Mouse (Mus musculus): ENCODE data around the gene Bola1. TPM values are rescaled to one million over a fixed set of nuclear protein-coding genes. Genes with fewer than 3 reads are reported as not detected.

The Bola1 gene
- total and polyA plus RNA-seq, 3 experiments = 47.6 to 57.0 (median 56.5) TPM

GRCm38 (mm10) chr3:96262979-96263550, 43.6 kb upstream of the Bola1 start, which contains the start of gene Hist2h4 (continued):
- TF ChIP-seq ZMIZ1 (IDR thresholded peaks at IDR 0.05; ENCODE audit: low read depth, low read length) (peak; percentile 100), NRF1 (IDR thresholded peaks at IDR 0.05; ENCODE audit: low read depth, low read length) (peak; percentile 28; the same call in 1 of the 2 replicates), CHD2 (IDR thresholded peaks at IDR 0.05; ENCODE audit: low read length) (no peak), MAX (IDR thresholded peaks at IDR 0.05; ENCODE audit: low read length) (no peak), MAZ (IDR thresholded peaks at IDR 0.05; ENCODE audit: low read depth, low read length) (no peak; the same call in none of the 2 replicates), MYC (IDR thresholded peaks at IDR 0.05; ENCODE audit: low read depth, low read length) (peak; percentile 72), TCF12 (IDR thresholded peaks at IDR 0.05; ENCODE audit: low read depth, low read length) (peak; percentile 89), TBP (conservative IDR thresholded peaks at IDR 0.05; ENCODE audit: low read depth, low read length) (peak; percentile 99), POLR2AphosphoS2 (IDR thresholded peaks at IDR 0.05; ENCODE audit: low read depth, low read length) (peak; percentile 96), ZNF384 (IDR thresholded peaks at IDR 0.05; ENCODE audit: low read depth, low read length) (peak; percentile 84), IRF4 (IDR thresholded peaks at IDR 0.05; ENCODE audit: low read depth, low read length) (peak; percentile 49), ETS1 (conservative IDR thresholded peaks at IDR 0.05; ENCODE audit: low read depth, low read length) (peak; percentile 72), ELF1 (IDR thresholded peaks at IDR 0.05; ENCODE audit: low read depth, low read length) (peak; percentile 71), USF1 (IDR thresholded peaks at IDR 0.05; ENCODE audit: low read depth, low read length) (no peak)

- no peaks in the 10 kb centered on the region for H3K9me3 ChIP-seq (replicated peaks; ENCODE audit: low read length)
- H3K9ac ChIP-seq (ENCODE audit: insufficient read depth, low read depth) = peak overlapping the region; percentile 85
- H3K4me3 ChIP-seq (replicated peaks in 1 of 3; ENCODE audit: low read depth in 2 of 3, low read length in 2 of 3, poor library complexity in 1 of 3) = peak overlapping the region; percentile 62 to 67 (median 63)
- in situ Hi-C loops (cut with MboI; ENCODE audit: low pct_ligation_motif_present, low pct_unique_long_range_greater_than_20kb, low sequenced_read_pairs) (no loop called here), dilution Hi-C loops (cut with MboI; ENCODE audit: extremely low pct_ligation_motif_present, extremely low pct_unique_long_range_greater_than_20kb, low sequenced_read_pairs) (no loop called here)
- 0 out of 2 replicates have a peak, but pooled peaks cover 10% of the 10 kb centered on the region for H3K79me2 ChIP-seq (replicated peaks; ENCODE audit: control insufficient read depth, extremely low read depth, insufficient read depth, poor library complexity, severe bottlenecking)
- peaks cover 0 to 40% of the 10 kb centered on the region in 2 experiments; a peak in 3 of 4 replicates for H3K4me1 ChIP-seq (ENCODE audit: control insufficient read depth in 1 of 2, insufficient read depth in 2 of 2)
- peak overlapping the region; percentile 98 for H3K27ac ChIP-seq (ENCODE audit: insufficient read depth, low read depth)
- H3K36me3 ChIP-seq (replicated peaks in 1 of 2; ENCODE audit: control insufficient read depth in 1 of 2, insufficient read depth in 1 of 2, low read length in 1 of 2) = no peaks in the 10 kb centered on the region
- H3K4me2 ChIP-seq (ENCODE audit: insufficient read depth, low read depth, poor library complexity, severe bottlenecking) = peak overlapping the region; percentile 81
- peak; percentile 90 for DNase-seq (ENCODE audit: extremely low read depth)
- no peak for TF ChIP-seq NRF1 (IDR thresholded peaks at IDR 0.05; ENCODE audit: low read depth, low read length)
- TF ChIP-seq TBP (conservative IDR thresholded peaks at IDR 0.05; ENCODE audit: low read depth, low read length) = peak; percentile 82
- 0 out of 2 replicates have a peak, but pooled peaks have one; percentile 36 for TF ChIP-seq RCOR1 (conservative IDR thresholded peaks at IDR 0.05; ENCODE audit: low read depth, low read length)
- TF ChIP-seq TCF12 (IDR thresholded peaks at IDR 0.05; ENCODE audit: low read depth, low read length) = peak; percentile 10; the same call in 1 of the 2 replicates
- 0 out of 2 replicates have a peak, but pooled peaks have one; percentile 45 for TF ChIP-seq IRF4 (IDR thresholded peaks at IDR 0.05; ENCODE audit: low read depth, low read length)
- peak; percentile 100 for TF ChIP-seq POLR2AphosphoS2 (IDR thresholded peaks at IDR 0.05; ENCODE audit: low read depth, low read length)
- peak; percentile 92 for TF ChIP-seq CHD1 (IDR thresholded peaks at IDR 0.05; ENCODE audit: low read depth, low read length)
- TF ChIP-seq POLR2A (IDR thresholded peaks at IDR 0.05; ENCODE audit: low read depth, low read length) = peak; percentile 78
- peak; percentile 79; the same call in 1 of the 2 replicates for TF ChIP-seq MXI1 (IDR thresholded peaks at IDR 0.05; ENCODE audit: low read depth, low read length)
- TF ChIP-seq MYC (IDR thresholded peaks at IDR 0.05; ENCODE audit: low read depth, low read length) = peak; percentile 62; the same call in 1 of the 2 replicates
- peak; percentile 54; the same call in 1 of the 2 replicates for TF ChIP-seq CHD2 (IDR thresholded peaks at IDR 0.05; ENCODE audit: low read length)
- TF ChIP-seq ETS1 (conservative IDR thresholded peaks at IDR 0.05; ENCODE audit: low read depth, low read length) = no peak
- no peak; the same call in 1 of the 2 replicates for TF ChIP-seq MAZ (IDR thresholded peaks at IDR 0.05; ENCODE audit: low read depth, low read length)
- no peak for TF ChIP-seq UBTF (IDR thresholded peaks at IDR 0.05; ENCODE audit: low read depth, low read length)
- TF ChIP-seq MAX (IDR thresholded peaks at IDR 0.05; ENCODE audit: low read length) = peak; percentile 87
- TF ChIP-seq ZNF384 (IDR thresholded peaks at IDR 0.05; ENCODE audit: low read depth, low read length) = no peak
- H3K27me3 ChIP-seq (replicated peaks) = no peaks in the 10 kb centered on the region
These were observed 42.8 kb upstream of the Bola1 start for GRCm38 (mm10) chr3:96262216-96262875.

Data from CH12.LX (cell line).